Mouse (Mus musculus): Measurements from ENCODE around the gene Zfp472.
"Not testable (repeated sequence)": the region's sequence is repeated elsewhere in the genome, so short reads cannot be mapped to it uniquely, and the experiment has no call there.

Zfp472 gene

GRCm38 (mm10) chr17:33008337-33008736, 42.7 kb downstream of the Zfp472 start:
- no peak for DNase-seq (ENCODE audit: low spot score in 2 of 2)

- not testable (repeated sequence) for DNase-seq (ENCODE audit: low spot score in 2 of 2)
Observed at GRCm38 (mm10) chr17:33020434-33020833, 54.8 kb downstream of the Zfp472 start.
